Mouse (Mus musculus) bone marrow macrophage, adult 2 months (primary cell): Measurements from ENCODE around the gene Gps1.

Experiments used
- CTCF ChIP-seq: IDR thresholded peaks from 2 replicates; pipeline ENCODE4 v1.5.1; 2012; ENCODE audit warnings: low read depth, mild to moderate bottlenecking, low read length, moderate library complexity
- POLR2A ChIP-seq: IDR thresholded peaks from 2 replicates; pipeline ENCODE4 v1.6.1; 2012; ENCODE audit warnings: mild to moderate bottlenecking, low read depth, low read length, borderline replicate concordance

GRCm38 (mm10) chr11:120828416-120828815, 44.3 kb downstream of the Gps1 start:
- TF ChIP-seq CTCF (no peak), POLR2A (no peak)
